ENCODE assay signal across 22 mouse cellular contexts in genomic region chr11:77061951-77062350, GRCm38 (mm10). TPM values are rescaled to one million over a fixed set of nuclear protein-coding genes. Genes with fewer than 3 reads are reported as not detected.
A peak's percentile ranks its signal among the peaks of the same experiment; 100 is the strongest.
DNase-seq lines count a peak whose midpoint lies in the region; TF ChIP-seq lines count a peak whose summit lies in the region.
"Had no signal": no experiment of that assay in that cellular context is flagged by ENCODE, and none has a peak within 500 bp of the region (broad histone marks: within the 10 kb centered on the region; RNA-seq: fewer than 3 reads in every experiment).

No protein-coding gene starts in this region.

- peaks cover 38% of the 10 kb centered on the region for H3K79me2 ChIP-seq in CH12.LX (replicated peaks; ENCODE audit: control insufficient read depth, extremely low read depth, insufficient read depth, poor library complexity, severe bottlenecking)

- peaks cover 0 to 28% of the 10 kb centered on the region in 2 experiments; a peak in 2 of 4 replicates for H3K4me1 ChIP-seq in CH12.LX (ENCODE audit: control insufficient read depth in 1 of 2, insufficient read depth in 2 of 2)
- H3K4me1 ChIP-seq: intestine, embryonic 15.5 days had no signal

- H3K27ac ChIP-seq in CH12.LX (ENCODE audit: insufficient read depth, low read depth): no peak overlapping the region
- H3K27ac ChIP-seq: heart, embryonic 15.5 days; hindbrain, embryonic 14.5 days; intestine, embryonic 15.5 days; left cerebral cortex, adult 2 months had no signal

- no peaks in the 10 kb centered on the region for H3K27me3 ChIP-seq in CH12.LX (replicated peaks)
- H3K27me3 ChIP-seq: heart, embryonic 15.5 days; intestine, embryonic 15.5 days had no signal

- TF ChIP-seq RAD21 in CH12.LX (IDR thresholded peaks at IDR 0.05; ENCODE audit: low read depth, low read length): no peak

- no peaks in the 10 kb centered on the region for H3K9me3 ChIP-seq in CH12.LX (replicated peaks; ENCODE audit: low read length)
- H3K9me3 ChIP-seq: heart, embryonic 15.5 days; intestine, embryonic 15.5 days had no signal

- no peak for TF ChIP-seq EP300 in CH12.LX (IDR thresholded peaks at IDR 0.05; ENCODE audit: low read length)

- DNase-seq in heart, adult 8-10 months (ENCODE audit: low spot score): peak; percentile 1
- DNase-seq in heart, postnatal 25 days (ENCODE audit: low spot score): no peak
- peak; percentile 28 for DNase-seq in kidney, postnatal 10 days
- no peak for DNase-seq in kidney, adult 8-10 months
- DNase-seq in 3134 (ENCODE audit: extremely low read depth, insufficient read length, low spot score) (peak; percentile 12), CH12.LX (ENCODE audit: extremely low read depth) (peak; percentile 49)
- no peak for DNase-seq in layer of hippocampus, adult 9-10 months (ENCODE audit: low spot score)
- no peak for DNase-seq in embryo, embryonic 10 days (ENCODE audit: low spot score)
- DNase-seq: adrenal gland, postnatal 36 days; cerebellum, adult 18-20 months; cerebellum, postnatal 25 days; gastrocnemius, postnatal 25 days; layer of hippocampus, adult 9-11 months; left cerebral cortex, postnatal 4 days; lung, adult 18-20 months; lung, postnatal 36 days; thymus, postnatal 25 days had no signal

- H3K4me2 ChIP-seq in CH12.LX (ENCODE audit: insufficient read depth, low read depth, poor library complexity, severe bottlenecking): no peak overlapping the region
- H3K4me2 ChIP-seq: heart, embryonic 15.5 days; hindbrain, embryonic 14.5 days; intestine, embryonic 15.5 days; liver, embryonic 11.5 days had no signal

- H3K9ac ChIP-seq in CH12.LX (ENCODE audit: insufficient read depth, low read depth): no peak overlapping the region
- H3K9ac ChIP-seq: heart, embryonic 15.5 days; hindbrain, embryonic 14.5 days; intestine, embryonic 15.5 days had no signal

- no peak for TF ChIP-seq CTCF in CH12.LX (conservative IDR thresholded peaks at IDR 0.05 in 1 of 2, IDR thresholded peaks at IDR 0.05 in 1 of 2; ENCODE audit: low read depth in 2 of 2, low read length in 2 of 2)

- intact Hi-C loops in heart, postnatal 25 days (cut with DNase I): no loop called here

- in situ Hi-C loops in CH12.LX (cut with MboI; ENCODE audit: low pct_ligation_motif_present, low pct_unique_long_range_greater_than_20kb, low sequenced_read_pairs): no loop called here

- dilution Hi-C loops in CH12.LX (cut with MboI; ENCODE audit: extremely low pct_ligation_motif_present, extremely low pct_unique_long_range_greater_than_20kb, low sequenced_read_pairs): no loop called here

- H3K36me3 ChIP-seq in CH12.LX (replicated peaks in 1 of 2; ENCODE audit: control insufficient read depth in 1 of 2, insufficient read depth in 1 of 2, low read length in 1 of 2): peaks cover 19 to 64% of the 10 kb centered on the region in 2 experiments
- H3K36me3 ChIP-seq: heart, embryonic 15.5 days; intestine, embryonic 15.5 days had no signal

- no peak overlapping the region for H3K4me3 ChIP-seq in CH12.LX (replicated peaks in 1 of 3; ENCODE audit: low read depth in 2 of 3, low read length in 2 of 3, poor library complexity in 1 of 3)
- H3K4me3 ChIP-seq: heart, embryonic 15.5 days; intestine, embryonic 15.5 days; left cerebral cortex, adult 2 months had no signal

- no peak for TF ChIP-seq POLR2A in CH12.LX (IDR thresholded peaks at IDR 0.05; ENCODE audit: low read depth, low read length)

TF ChIP-seq in CH12.LX, 34 proteins besides CTCF, POLR2A, EP300 and RAD21:
- TF ChIP-seq RCOR1 (conservative IDR thresholded peaks at IDR 0.05; ENCODE audit: low read depth, low read length): no peak
- TF ChIP-seq NRF1 (IDR thresholded peaks at IDR 0.05; ENCODE audit: low read depth, low read length): no peak
- TF ChIP-seq MYC (IDR thresholded peaks at IDR 0.05; ENCODE audit: low read depth, low read length): 0 out of 2 replicates have a peak, but pooled peaks have one; percentile 38
- peak; percentile 63 for TF ChIP-seq BHLHE40 (IDR thresholded peaks at IDR 0.05; ENCODE audit: low read depth, low read length)
- no peak for TF ChIP-seq JUN (IDR thresholded peaks at IDR 0.05; ENCODE audit: insufficient read depth, low read depth, low read length)

RNA-seq across cellular contexts. Expression of gene Nsrp1, which starts 16.3 kb away (rescaled TPM):
- total RNA-seq in heart, adult 8-10 months (2022): 10 to 100 TPM in 2 of 4 experiments, 1 to 10 TPM in 2; 8.7 to 11.1 (median 9.9) TPM
- 10 to 100 TPM in 1 of 2 experiments, 1 to 10 TPM in 1; 8.2 to 11.5 TPM for total RNA-seq in heart, postnatal 25 days (2021)
- total RNA-seq in CH12.LX (2012; rRNA removed) (17.6 and 21.9 TPM in 2 replicates), CH12.LX (2014; rRNA removed) (8.8 and 9.3 TPM in 2 replicates)
- 45.7 and 58.4 TPM in 2 replicates for polyA plus RNA-seq in CH12.LX (2012; ENCODE audit: insufficient read length, low read depth)

Comparison
In these comparisons a context has a peak if more than half of its experiments do, and no peak if none do; other contexts are left out.
1. DNase-seq: peak in heart, adult 8-10 months (single experiment), kidney, postnatal 10 days (single experiment), 3134 (single experiment) and CH12.LX (single experiment); none in heart, postnatal 25 days (single experiment), kidney, adult 8-10 months (0 of 2), layer of hippocampus, adult 9-10 months (single experiment) and embryo, embryonic 10 days (single experiment).